Mouse (Mus musculus) liver, postnatal 0 days (tissue): ENCODE measurements at regions not wholly inside any gene's neighbourhood (a gene's known extent, or its start where the extent isn't known, plus 50 kb on each side); places are given as distances from the start of the nearest gene placed in this dataset.
"Not testable (repeated sequence)": the region's sequence is repeated elsewhere in the genome, so short reads cannot be mapped to it uniquely, and the experiment has no call there.

Experiments
- CTCF ChIP-seq: sonication (generic); IDR thresholded peaks from 2 replicates; pipeline ENCODE4 v1.5.1; 2016; ENCODE audit warnings: antibody characterized with exemption, low read depth
- EP300 ChIP-seq: IDR thresholded peaks from 2 replicates; pipeline ENCODE4 v1.6.1; 2016; ENCODE audit warnings: antibody characterized with exemption, low read depth, mild to moderate bottlenecking

DNA sequence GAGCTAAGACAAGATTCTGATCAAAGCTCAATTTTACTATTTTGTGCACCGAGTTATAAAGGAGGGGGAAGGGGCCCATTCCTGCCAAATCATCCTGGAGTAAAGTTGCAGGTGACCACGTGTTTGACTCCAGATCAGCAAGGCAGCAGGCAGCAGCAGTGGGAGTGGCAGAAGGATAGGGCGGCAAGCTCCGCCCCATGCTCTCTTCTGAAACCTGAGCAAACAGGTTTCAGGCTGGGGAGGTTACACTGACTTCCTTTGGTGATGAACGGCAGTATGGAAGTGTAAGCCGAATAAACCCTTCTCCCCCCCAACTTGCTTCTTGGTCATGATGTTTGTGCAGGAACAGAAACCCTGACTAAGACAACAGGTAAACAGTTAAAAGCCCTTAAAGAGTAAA, 479.0 kb downstream of the Inhba start:
- TF ChIP-seq EP300, CTCF: not testable (repeated sequence)
